Mouse (Mus musculus) heart, postnatal 0 days (tissue): ENCODE results near the gene Cpsf4.

ENCODE experiments used
- CTCF ChIP-seq: IDR thresholded peaks from 2 replicates; pipeline ENCODE4 v1.5.1; 2016; ENCODE audit warnings: antibody characterized with exemption, control low read depth, low read depth
- EP300 ChIP-seq: IDR thresholded peaks from 2 replicates; pipeline ENCODE4 v1.6.1; 2016; ENCODE audit warnings: antibody characterized with exemption, low read depth

DNA sequence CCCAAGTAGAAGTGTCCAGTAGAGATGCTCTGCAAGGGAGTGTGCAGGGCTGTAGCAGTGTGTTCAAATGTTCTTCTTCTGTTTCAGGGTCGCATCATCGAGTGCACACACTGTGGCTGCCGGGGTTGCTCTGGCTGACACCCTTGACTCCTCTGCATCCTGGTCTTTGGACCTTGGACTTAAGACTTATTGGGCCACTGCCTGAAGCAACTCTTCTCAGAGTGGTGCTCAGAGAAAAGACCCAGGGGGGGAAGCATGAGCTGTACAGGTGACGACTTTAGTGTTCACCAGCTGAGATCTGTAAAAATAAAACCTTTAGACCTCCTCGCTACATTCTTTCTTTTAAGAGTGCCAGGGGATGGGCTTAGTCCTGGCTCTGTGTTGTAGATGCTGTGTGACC lies 19.3 kb upstream of the Cpsf4 start:
- no peak for TF ChIP-seq EP300
- TF ChIP-seq CTCF = no peak
